Comparison of ENCODE assay signal across 8 mouse cellular contexts in genomic region chr13:97282051-97282910, GRCm38 (mm10). TPM values are rescaled to one million over a fixed set of nuclear protein-coding genes. Genes with fewer than 3 reads are reported as not detected.
DNase-seq lines count a peak whose midpoint lies in the region; ATAC-seq and TF ChIP-seq lines count a peak whose summit lies in the region.

No protein-coding gene starts in this region.

- H3K36me3 ChIP-seq in hindbrain, embryonic 13.5 days, result no peaks in the 10 kb centered on the region

- H3K9me3 ChIP-seq in hindbrain, embryonic 13.5 days, result no peaks in the 10 kb centered on the region

- DNase-seq in gastrocnemius, adult 2 months, result peak; percentile 19
- no peak for DNase-seq in gastrocnemius, postnatal 14 days
- peak; percentile 54 for DNase-seq in embryo, embryonic 10.5 days (ENCODE audit: low spot score)
- DNase-seq in lung, postnatal 25 days (ENCODE audit: low spot score), result peak; percentile 13
- no peak for DNase-seq in urinary bladder, adult 2 months (ENCODE audit: low spot score)
- DNase-seq in left cerebral cortex, adult 8-10 months (ENCODE audit: low spot score in 2 of 2), result no peak
- no peak for DNase-seq in layer of hippocampus, postnatal 10 days (ENCODE audit: low spot score in 2 of 2)

- peak overlapping the region; percentile 31 for H3K4me3 ChIP-seq in gastrocnemius, adult 2 months
- H3K4me3 ChIP-seq in hindbrain, embryonic 13.5 days, result peak overlapping the region; percentile 25

- H3K4me1 ChIP-seq in hindbrain, embryonic 13.5 days (replicated peaks), result peaks cover 15% of the 10 kb centered on the region

- TF ChIP-seq CTCF in gastrocnemius, adult 2 months (IDR thresholded peaks at IDR 0.05), result no peak

- H3K27ac ChIP-seq in gastrocnemius, adult 2 months, result no peak overlapping the region
- no peak overlapping the region for H3K27ac ChIP-seq in hindbrain, embryonic 13.5 days

- 19% methylated on average over 26 of the region's 26 CpGs for WGBS in hindbrain, embryonic 13.5 days

- H3K4me2 ChIP-seq in hindbrain, embryonic 13.5 days, result peak overlapping the region; percentile 53

- ATAC-seq in hindbrain, embryonic 13.5 days (ENCODE audit: low FRiP score), result no peak

- H3K9ac ChIP-seq in hindbrain, embryonic 13.5 days, result peak overlapping the region; percentile 58

- peaks cover 14% of the 10 kb centered on the region for H3K27me3 ChIP-seq in hindbrain, embryonic 13.5 days

- intact Hi-C loops in gastrocnemius, adult 2 months (cut with DNase I), result no loop called here
- intact Hi-C loops in gastrocnemius, postnatal 14 days (cut with DNase I; ENCODE audit: low total_unique reads), result no loop called here

RNA-seq across cellular contexts. Expression of gene Enc1, which starts 41.4 kb away (rescaled TPM):
- 1 to 10 TPM; 1.1 to 4.8 TPM for total RNA-seq in gastrocnemius, adult 2 months (2021)
- total RNA-seq in gastrocnemius, postnatal 14 days (2021), result 1 to 10 TPM; 3.2 to 3.6 TPM
- 59.2 and 62.1 TPM in 2 replicates for polyA plus RNA-seq in hindbrain, embryonic 13.5 days (2015; fragmentation: Nextera tagmentation; extraction: Ambion mirVana)
- 7.4 and 9.3 TPM in 2 replicates for polyA plus RNA-seq in urinary bladder, adult 2 months (2012; rRNA removed)
- total RNA-seq in left cerebral cortex, adult 8-10 months (2022), result 100 to 1,000 TPM; 425 to 545 (median 450) TPM
- total RNA-seq in layer of hippocampus, postnatal 10 days (2021), result 100 to 1,000 TPM; 561 to 584 TPM

Comparison
In these comparisons a context has a peak if more than half of its experiments do, and no peak if none do; other contexts are left out.
1. DNase-seq: peak in gastrocnemius, adult 2 months (single experiment), embryo, embryonic 10.5 days (single experiment) and lung, postnatal 25 days (single experiment); none in gastrocnemius, postnatal 14 days (single experiment), urinary bladder, adult 2 months (single experiment), left cerebral cortex, adult 8-10 months (0 of 2) and layer of hippocampus, postnatal 10 days (0 of 2).
2. RNA of gene Enc1, which starts 41.4 kb away (total RNA-seq): 561 to 584 TPM in layer of hippocampus, postnatal 10 days and 425 to 545 TPM in left cerebral cortex, adult 8-10 months; 1.1 to 4.8 TPM in gastrocnemius, adult 2 months and 3.2 to 3.6 TPM in gastrocnemius, postnatal 14 days; every median in the first group is over 10 times any median in the second.